Mouse (Mus musculus): Measurements from ENCODE around the gene Rsl24d1. TPM values are rescaled to one million over a fixed set of nuclear protein-coding genes. Genes with fewer than 3 reads are reported as not detected.

Rsl24d1 gene
- polyA plus RNA-seq, 1 experiment: 24.5 TPM

- Histone ChIP-seq H3K27ac (ENCODE audit: insufficient read depth, low read depth, low read length) (no peak overlapping the region), H3K36me3 (ENCODE audit: control insufficient read depth, insufficient read depth, low read length) (peaks cover 4% of the 10 kb centered on the region), H3K4me3 (ENCODE audit: insufficient read depth, low read depth, low read length) (no peak overlapping the region), H3K4me1 (ENCODE audit: control insufficient read depth, insufficient read depth, low read length) (no peaks in the 10 kb centered on the region; the same call in 1 of the 2 replicates), H3K27me3 (replicated peaks; ENCODE audit: control insufficient read depth, insufficient read depth, low read length) (no peaks in the 10 kb centered on the region)
- no peak for DNase-seq
- TF ChIP-seq CTCF (conservative IDR thresholded peaks at IDR 0.05; ENCODE audit: insufficient read depth, insufficient read length, low read depth, low read length) (no peak; the same call in 1 of the 2 replicates), POLR2A (IDR thresholded peaks at IDR 0.05; ENCODE audit: low read depth, low read length) (no peak)
- WGBS: 79% methylated on average over 4 of the region's 4 CpGs
Observed at GRCm38 (mm10) chr9:73118012-73118411, 4.8 kb downstream of the Rsl24d1 start.

- whole genome bisulfite sequencing: 56% methylated on average over 8 of the region's 8 CpGs
- Histone ChIP-seq H3K27me3 (replicated peaks; ENCODE audit: control insufficient read depth, insufficient read depth, low read length) (no peaks in the 10 kb centered on the region), H3K4me1 (ENCODE audit: control insufficient read depth, insufficient read depth, low read length) (no peaks in the 10 kb centered on the region), H3K4me3 (ENCODE audit: insufficient read depth, low read depth, low read length) (no peak overlapping the region), H3K27ac (ENCODE audit: insufficient read depth, low read depth, low read length) (no peak overlapping the region), H3K36me3 (ENCODE audit: control insufficient read depth, insufficient read depth, low read length) (peaks cover 5% of the 10 kb centered on the region)
- TF ChIP-seq POLR2A (IDR thresholded peaks at IDR 0.05; ENCODE audit: low read depth, low read length) (no peak), CTCF (conservative IDR thresholded peaks at IDR 0.05; ENCODE audit: insufficient read depth, insufficient read length, low read depth, low read length) (peak; percentile 50)
- peak; percentile 15 for DNase-seq
Observed at GRCm38 (mm10) chr9:73121735-73122134, 8.5 kb downstream of the Rsl24d1 start.

DNA sequence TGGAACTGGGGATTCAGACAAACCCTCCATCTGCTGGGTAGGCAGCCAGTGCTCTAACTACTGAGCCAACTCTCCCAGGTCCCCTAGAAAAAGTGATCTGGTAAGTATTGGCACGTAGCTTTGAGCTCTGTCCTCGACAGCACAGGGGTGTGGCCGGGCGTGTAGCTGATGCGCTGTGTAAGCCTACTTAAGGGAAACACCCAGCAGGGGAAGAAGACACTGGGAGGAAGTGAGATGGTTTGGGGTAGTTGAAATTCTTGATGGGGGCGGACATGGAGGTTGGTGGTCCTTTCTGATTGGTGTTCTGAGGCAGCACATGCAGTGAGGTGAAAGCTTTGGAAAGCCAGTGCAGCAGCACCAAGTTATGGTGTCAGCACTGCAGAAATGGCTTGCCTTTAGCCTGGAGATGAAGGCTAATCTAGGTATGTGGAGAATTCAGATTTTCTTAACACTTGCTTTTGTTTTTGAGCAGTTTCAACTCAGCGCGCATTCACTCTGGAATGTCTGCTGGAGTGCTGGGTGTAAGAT lies 11.9 kb downstream of the Rsl24d1 start:
- WGBS: 91% methylated on average over 8 of the region's 8 CpGs
- no peak for DNase-seq
- H3K27me3 ChIP-seq (replicated peaks; ENCODE audit: control insufficient read depth, insufficient read depth, low read length): no peaks in the 10 kb centered on the region
- TF ChIP-seq CTCF (conservative IDR thresholded peaks at IDR 0.05; ENCODE audit: insufficient read depth, insufficient read length, low read depth, low read length) (no peak), POLR2A (IDR thresholded peaks at IDR 0.05; ENCODE audit: low read depth, low read length) (no peak)
- H3K4me1 ChIP-seq (ENCODE audit: control insufficient read depth, insufficient read depth, low read length): no peaks in the 10 kb centered on the region; the same call in 1 of the 2 replicates
- no peak overlapping the region for H3K27ac ChIP-seq (ENCODE audit: insufficient read depth, low read depth, low read length)
- no peak overlapping the region for H3K4me3 ChIP-seq (ENCODE audit: insufficient read depth, low read depth, low read length)
- peaks cover 5% of the 10 kb centered on the region for H3K36me3 ChIP-seq (ENCODE audit: control insufficient read depth, insufficient read depth, low read length)

- DNase-seq: no peak
- H3K27ac ChIP-seq (ENCODE audit: insufficient read depth, low read depth, low read length): no peak overlapping the region
- peaks cover 1% of the 10 kb centered on the region for H3K36me3 ChIP-seq (ENCODE audit: control insufficient read depth, insufficient read depth, low read length)
- H3K27me3 ChIP-seq (replicated peaks; ENCODE audit: control insufficient read depth, insufficient read depth, low read length): no peaks in the 10 kb centered on the region
- 76% methylated on average over 2 of the region's 2 CpGs for WGBS
- H3K4me3 ChIP-seq (ENCODE audit: insufficient read depth, low read depth, low read length): no peak overlapping the region
- no peak for TF ChIP-seq CTCF (conservative IDR thresholded peaks at IDR 0.05; ENCODE audit: insufficient read depth, insufficient read length, low read depth, low read length)
- TF ChIP-seq POLR2A (IDR thresholded peaks at IDR 0.05; ENCODE audit: low read depth, low read length): no peak
- no peaks in the 10 kb centered on the region; the same call in 1 of the 2 replicates for H3K4me1 ChIP-seq (ENCODE audit: control insufficient read depth, insufficient read depth, low read length)
Observed at GRCm38 (mm10) chr9:73127457-73127856, 14.2 kb downstream of the Rsl24d1 start.

DNA sequence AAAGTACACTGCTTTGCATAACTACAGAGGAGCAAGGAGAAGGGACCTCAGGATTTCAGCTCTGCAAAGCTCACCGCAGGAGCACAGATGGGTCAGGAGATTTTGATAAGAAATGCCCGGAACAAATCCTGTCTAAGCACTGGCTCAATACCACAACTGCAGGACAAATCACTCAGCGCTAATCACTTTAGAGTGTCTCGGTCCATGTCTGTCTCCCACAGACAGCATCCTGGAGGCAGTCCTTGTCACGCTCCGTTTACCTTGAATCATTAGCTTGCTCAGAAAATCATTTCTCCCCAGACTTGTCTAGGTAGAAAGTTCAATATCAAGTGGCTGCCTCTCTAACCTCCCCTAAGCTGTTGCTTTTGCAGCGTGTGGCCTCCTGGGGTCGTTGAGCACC lies 16.6 kb downstream of the Rsl24d1 start:
- Histone ChIP-seq H3K27me3 (replicated peaks; ENCODE audit: control insufficient read depth, insufficient read depth, low read length) (no peaks in the 10 kb centered on the region), H3K4me1 (ENCODE audit: control insufficient read depth, insufficient read depth, low read length) (no peaks in the 10 kb centered on the region; the same call in 1 of the 2 replicates), H3K27ac (ENCODE audit: insufficient read depth, low read depth, low read length) (no peak overlapping the region), H3K36me3 (ENCODE audit: control insufficient read depth, insufficient read depth, low read length) (peaks cover 1% of the 10 kb centered on the region; the same call in 1 of the 2 replicates), H3K4me3 (ENCODE audit: insufficient read depth, low read depth, low read length) (no peak overlapping the region)
- TF ChIP-seq POLR2A (IDR thresholded peaks at IDR 0.05; ENCODE audit: low read depth, low read length) (no peak), CTCF (conservative IDR thresholded peaks at IDR 0.05; ENCODE audit: insufficient read depth, insufficient read length, low read depth, low read length) (no peak)
- 41% methylated on average over 8 of the region's 8 CpGs for WGBS
- DNase-seq: peak; percentile 36

DNA sequence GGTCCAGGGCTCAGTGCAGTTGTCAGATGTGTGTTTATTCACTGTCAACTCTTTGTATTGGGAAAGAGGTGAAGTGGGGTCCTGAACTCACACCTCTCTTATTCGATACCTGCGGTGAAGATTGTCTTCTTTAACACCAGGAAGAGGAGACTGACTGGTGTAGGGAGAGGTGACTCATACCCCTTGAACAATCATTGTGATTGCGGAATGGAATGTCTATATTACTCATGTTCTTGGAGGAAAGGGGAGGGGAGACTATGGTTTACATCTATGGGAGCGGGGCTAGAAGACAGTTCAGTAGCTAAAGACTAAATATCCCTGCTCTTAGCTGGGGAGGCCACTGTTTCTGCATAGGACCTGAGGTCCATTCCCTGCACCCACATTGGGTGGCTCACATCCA lies 17.3 kb downstream of the Rsl24d1 start:
- Histone ChIP-seq H3K4me3 (ENCODE audit: insufficient read depth, low read depth, low read length) (no peak overlapping the region), H3K27me3 (replicated peaks; ENCODE audit: control insufficient read depth, insufficient read depth, low read length) (no peaks in the 10 kb centered on the region), H3K36me3 (ENCODE audit: control insufficient read depth, insufficient read depth, low read length) (no peaks in the 10 kb centered on the region), H3K4me1 (ENCODE audit: control insufficient read depth, insufficient read depth, low read length) (no peaks in the 10 kb centered on the region; the same call in 1 of the 2 replicates), H3K27ac (ENCODE audit: insufficient read depth, low read depth, low read length) (no peak overlapping the region)
- WGBS: 89% methylated on average over 4 of the region's 4 CpGs
- no peak for DNase-seq
- TF ChIP-seq CTCF (conservative IDR thresholded peaks at IDR 0.05; ENCODE audit: insufficient read depth, insufficient read length, low read depth, low read length) (no peak), POLR2A (IDR thresholded peaks at IDR 0.05; ENCODE audit: low read depth, low read length) (no peak)

DNA sequence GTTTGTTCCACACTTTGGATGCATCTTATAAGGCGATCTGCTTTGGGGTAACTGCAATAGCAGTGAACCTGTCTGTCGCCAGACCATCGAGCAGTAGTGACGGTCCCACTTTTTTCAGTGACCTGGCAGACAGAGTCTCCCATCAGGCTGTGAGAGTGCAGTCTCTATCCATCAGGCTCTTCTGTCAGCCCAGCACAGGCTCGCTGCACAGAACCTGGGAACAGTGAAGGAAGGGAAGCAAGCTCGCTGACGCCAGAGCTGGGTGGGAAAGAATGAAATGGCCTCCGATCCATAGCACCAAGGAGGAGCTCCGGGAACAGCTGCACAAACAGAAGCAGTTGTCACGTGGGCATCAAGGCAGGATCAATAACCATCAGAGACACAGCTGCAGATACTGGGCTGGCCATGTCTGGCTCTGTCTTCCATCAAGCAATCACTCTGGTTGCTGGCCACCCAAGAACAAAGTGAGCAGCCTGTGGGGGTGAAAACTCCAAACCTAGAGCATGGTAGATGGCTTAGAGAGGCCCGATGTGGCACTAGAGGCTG lies 24.2 kb downstream of the Rsl24d1 start:
- Histone ChIP-seq H3K27me3 (replicated peaks; ENCODE audit: control insufficient read depth, insufficient read depth, low read length) (no peaks in the 10 kb centered on the region), H3K4me1 (ENCODE audit: control insufficient read depth, insufficient read depth, low read length) (no peaks in the 10 kb centered on the region), H3K27ac (ENCODE audit: insufficient read depth, low read depth, low read length) (no peak overlapping the region), H3K36me3 (ENCODE audit: control insufficient read depth, insufficient read depth, low read length) (no peaks in the 10 kb centered on the region), H3K4me3 (ENCODE audit: insufficient read depth, low read depth, low read length) (no peak overlapping the region)
- TF ChIP-seq CTCF (conservative IDR thresholded peaks at IDR 0.05; ENCODE audit: insufficient read depth, insufficient read length, low read depth, low read length): no peak
- no peak for TF ChIP-seq POLR2A (IDR thresholded peaks at IDR 0.05; ENCODE audit: low read depth, low read length)
- DNase-seq: no peak
- WGBS: 44% methylated on average over 11 of the region's 11 CpGs
